Mouse (Mus musculus) cortical plate, adult 2 months (tissue): ENCODE results near the gene Gm28048.

Experiments used
- CTCF ChIP-seq: fragments of 200-500 bp; IDR thresholded peaks from 2 replicates; pipeline ENCODE4 v1.5.1; 2011; ENCODE audit warnings: mild to moderate bottlenecking, control low read depth, low read length; ENCODE audit not compliant: insufficient read depth; ENCODE audit errors: extremely low read depth
- POLR2A ChIP-seq: fragments of 200-500 bp; IDR thresholded peaks from 2 replicates; pipeline ENCODE4 v1.6.1; 2011; ENCODE audit warnings: mild to moderate bottlenecking, low read length, control low read depth; ENCODE audit not compliant: insufficient read depth; ENCODE audit errors: extremely low read depth

- TF ChIP-seq CTCF: no peak
- no peak for TF ChIP-seq POLR2A
Observed at GRCm38 (mm10) chr11:22831916-22832315, 150.0 kb downstream of the Gm28048 start.
